Mouse (Mus musculus) megakaryocyte, embryonic 14.5 days (primary cell): Measurements from ENCODE around the gene Gm4214. TPM values are rescaled to one million over a fixed set of nuclear protein-coding genes. Genes with fewer than 3 reads are reported as not detected.
"Not testable (repeated sequence)": the region's sequence is repeated elsewhere in the genome, so short reads cannot be mapped to it uniquely, and the experiment has no call there.

Experiments used
- H3K27me3 ChIP-seq: replicated peaks from 2 replicates; pipeline ENCODE3; 2012; ENCODE audit warnings: inconsistent platforms
- H3K36me3 ChIP-seq: replicated peaks from 2 replicates; pipeline ENCODE3; 2012; ENCODE audit warnings: low read length, inconsistent platforms, mixed read lengths
- H3K4me1 ChIP-seq: 2 replicates; pipeline ENCODE4 v1.6.1; 2012; ENCODE audit warnings: inconsistent platforms
- H3K4me3 ChIP-seq: replicated peaks from 2 replicates; pipeline ENCODE3; 2012; ENCODE audit warnings: moderate library complexity, mild to moderate bottlenecking, inconsistent platforms
- H3K9me3 ChIP-seq: 2 replicates; pipeline ENCODE4 v1.6.1; 2012; ENCODE audit warnings: inconsistent platforms
- polyA plus RNA-seq: library from polyadenylated mRNA; stranded (reverse); fragments of >175 nt; gene quantifications from 2 replicates; pipeline ENCODE4 v1.2.3, GENCODE M21; 2012; ENCODE audit warnings: low replicate concordance; ENCODE audit not compliant: insufficient read depth

The Gm4214 gene
- polyA plus RNA-seq = not detected in 2 replicates

GRCm38 (mm10) chr7:22984573-22984972 is at the start of gene Gm4214:
Gm4214 (minus strand) TSS chr7:22984673.
- not testable (repeated sequence) for H3K9me3 ChIP-seq, H3K4me1 ChIP-seq, H3K4me3 ChIP-seq, H3K36me3 ChIP-seq, H3K27me3 ChIP-seq

- not testable (repeated sequence) for H3K4me1 ChIP-seq, H3K36me3 ChIP-seq, H3K27me3 ChIP-seq, H3K9me3 ChIP-seq, H3K4me3 ChIP-seq
Measured at GRCm38 (mm10) chr7:23019823-23020222, 35.4 kb upstream of the Gm4214 start, which contains the start of gene Gm4216. Gm4216 (minus strand) TSS chr7:23019923.

Other genes starting within 250 kb of the Gm4214 start
- gene Vmn1r157, start 223.0 kb downstream of the Gm4214 start, polyA plus RNA-seq = not detected in 2 replicates
- gene Vmn1r158, start 193.9 kb downstream of the Gm4214 start, polyA plus RNA-seq = not detected in 2 replicates
- gene Vmn1r159, start 141.1 kb downstream of the Gm4214 start, polyA plus RNA-seq = not detected in 2 replicates
- gene Vmn1r160, start 113.4 kb downstream of the Gm4214 start, polyA plus RNA-seq = not detected in 2 replicates
- gene Gm4216, start 35.2 kb upstream of the Gm4214 start, polyA plus RNA-seq = not detected in 2 replicates
- gene Vmn1r163, start 70.9 kb upstream of the Gm4214 start, polyA plus RNA-seq = not detected in 2 replicates
- not detected in 2 replicates for gene Gm8720, start 82.8 kb upstream of the Gm4214 start, polyA plus RNA-seq
- gene Gm10662, start 159.8 kb upstream of the Gm4214 start, polyA plus RNA-seq = not detected in 2 replicates
- gene Vmn1r165, start 232.7 kb upstream of the Gm4214 start, polyA plus RNA-seq = not detected in 2 replicates